Mouse (Mus musculus) C2C12 (cell line): ENCODE data around the gene Fam161b. TPM values are rescaled to one million over a fixed set of nuclear protein-coding genes. Genes with fewer than 3 reads are reported as not detected.

Experiments
- H3K27me3 ChIP-seq: one replicate; pipeline ENCODE4 v1.6.1; 2011; ENCODE audit not compliant: control insufficient read depth, insufficient read depth, insufficient read length
- H3K36me3 ChIP-seq: one replicate; pipeline ENCODE4 v1.6.1; 2011; ENCODE audit not compliant: control insufficient read depth, insufficient read depth
- H3K4me3 ChIP-seq: one replicate; pipeline ENCODE4 v1.5.1; 2011; ENCODE audit warnings: mild to moderate bottlenecking, control low read depth; ENCODE audit not compliant: poor library complexity, insufficient read depth, severe bottlenecking
- H3K79me2 ChIP-seq: one replicate; pipeline ENCODE4 v1.6.1; 2011; ENCODE audit not compliant: control insufficient read depth, insufficient read depth
- H3K79me3 ChIP-seq: one replicate; pipeline ENCODE4 v1.6.1; 2011; ENCODE audit warnings: low read depth, control low read depth
- H3ac ChIP-seq: one replicate; pipeline ENCODE3; 2011; ENCODE audit warnings: low read depth; ENCODE audit not compliant: control insufficient read depth, insufficient read length
- CEBPB ChIP-seq: IDR thresholded peaks from one replicate; pipeline ENCODE4 v1.6.1; 2011; ENCODE audit warnings: low read depth, mild to moderate bottlenecking, control low read depth, moderate library complexity
- CTCF ChIP-seq: IDR thresholded peaks from one replicate; pipeline ENCODE4 v1.5.1; 2011; ENCODE audit not compliant: control insufficient read depth, insufficient read depth, insufficient read length
- FOSL1 ChIP-seq: IDR thresholded peaks from one replicate; pipeline ENCODE4 v1.8.0; 2011; ENCODE audit warnings: mild to moderate bottlenecking, low read length; ENCODE audit not compliant: poor library complexity, insufficient read depth, severe bottlenecking
- MAX ChIP-seq: IDR thresholded peaks from one replicate; pipeline ENCODE4 v1.6.1; 2011; ENCODE audit warnings: mild to moderate bottlenecking, control low read depth
- MYOD1 ChIP-seq: IDR thresholded peaks from one replicate; pipeline ENCODE4 v1.6.1; 2011; ENCODE audit warnings: low read depth; ENCODE audit not compliant: control insufficient read depth, insufficient read length
- MYOG ChIP-seq: IDR thresholded peaks from one replicate; pipeline ENCODE4 v1.6.1; 2011; ENCODE audit not compliant: control insufficient read depth, insufficient read length; ENCODE audit errors: extremely low read depth
- USF1 ChIP-seq: IDR thresholded peaks from one replicate; pipeline ENCODE4 v1.6.1; 2011; ENCODE audit warnings: low read depth, mild to moderate bottlenecking, control low read depth, moderate library complexity
- polyA plus RNA-seq: library from polyadenylated mRNA; unstranded; fragments of >200 nt; fragmentation: generic; extraction: Trizol; gene quantifications from one replicate; pipeline ENCODE4 v1.2.1, GENCODE M21; 2012; ENCODE audit warnings: missing spikeins

The Fam161b gene
- polyA plus RNA-seq, 1 experiment = 0.50 TPM

DNA sequence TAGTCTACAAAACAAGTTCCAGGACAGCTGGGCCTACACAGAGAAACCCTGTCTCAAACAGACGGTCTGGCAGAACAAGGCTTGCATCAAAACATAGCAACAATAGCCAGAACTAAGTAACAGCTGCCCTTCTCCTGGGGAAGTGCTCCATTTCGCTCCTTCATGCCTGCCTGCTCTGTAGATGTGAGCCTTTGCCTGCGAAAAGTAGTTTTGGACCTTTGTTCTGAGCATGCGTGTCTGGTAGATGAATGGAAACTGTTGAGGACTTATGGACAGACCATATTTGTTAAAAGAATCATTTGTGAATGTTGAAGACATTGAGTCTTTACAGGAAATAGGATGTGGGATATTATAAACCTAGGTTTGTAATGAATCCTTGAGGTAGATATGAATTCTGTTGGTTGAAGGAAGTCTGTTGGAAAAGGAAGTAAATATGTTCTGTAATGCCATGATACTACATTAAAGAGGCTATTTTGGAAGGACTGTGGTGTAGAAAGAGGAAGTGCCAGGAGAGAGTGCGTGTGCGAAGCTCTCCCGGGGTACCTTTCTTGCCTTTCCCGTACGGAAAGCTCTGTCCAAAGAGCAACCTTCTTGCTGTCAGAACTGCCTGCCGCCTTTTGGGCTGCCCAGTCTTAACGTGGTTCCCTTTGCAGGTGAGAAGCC, 24.5 kb downstream of the Fam161b start:
- TF ChIP-seq CEBPB (no peak), MYOG (no peak), MAX (no peak)
- H3ac ChIP-seq = no peak overlapping the region

DNA sequence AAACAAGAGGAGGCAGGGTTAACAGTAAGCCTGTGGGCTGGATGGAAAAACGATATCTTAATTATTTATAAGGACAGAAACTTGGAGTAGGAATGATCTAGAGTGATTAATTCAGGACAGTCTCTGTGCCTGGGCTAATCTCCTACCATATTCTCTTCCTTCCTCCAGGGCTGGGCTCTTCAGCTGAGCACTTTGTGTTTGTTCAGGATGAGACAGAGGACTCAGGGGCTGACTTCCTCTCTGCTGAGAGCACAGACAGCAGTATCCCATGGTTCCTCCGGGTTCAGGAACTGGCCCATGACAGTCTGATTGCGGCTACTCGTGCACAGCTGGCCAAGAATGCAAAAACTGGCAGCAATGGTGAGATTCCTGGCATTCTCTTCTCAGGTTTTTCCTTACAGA, 34.5 kb downstream of the Fam161b start:
- peaks cover 87% of the 10 kb centered on the region for H3K36me3 ChIP-seq
- peaks cover 50% of the 10 kb centered on the region for H3K79me2 ChIP-seq
- no peak overlapping the region for H3K4me3 ChIP-seq
- peaks cover 23% of the 10 kb centered on the region for H3K79me3 ChIP-seq
- H3K27me3 ChIP-seq = no peaks in the 10 kb centered on the region
- TF ChIP-seq MYOG (no peak), USF1 (no peak), FOSL1 (no peak), CEBPB (no peak), CTCF (no peak), MYOD1 (no peak)
- H3ac ChIP-seq = no peak overlapping the region

More for the DNA sequence above, 24.5 kb downstream of the Fam161b start:
- no peaks in the 10 kb centered on the region for H3K79me2 ChIP-seq
- no peaks in the 10 kb centered on the region for H3K27me3 ChIP-seq
- no peaks in the 10 kb centered on the region for H3K79me3 ChIP-seq
- H3K4me3 ChIP-seq = no peak overlapping the region
- peaks cover 74% of the 10 kb centered on the region for H3K36me3 ChIP-seq

DNA sequence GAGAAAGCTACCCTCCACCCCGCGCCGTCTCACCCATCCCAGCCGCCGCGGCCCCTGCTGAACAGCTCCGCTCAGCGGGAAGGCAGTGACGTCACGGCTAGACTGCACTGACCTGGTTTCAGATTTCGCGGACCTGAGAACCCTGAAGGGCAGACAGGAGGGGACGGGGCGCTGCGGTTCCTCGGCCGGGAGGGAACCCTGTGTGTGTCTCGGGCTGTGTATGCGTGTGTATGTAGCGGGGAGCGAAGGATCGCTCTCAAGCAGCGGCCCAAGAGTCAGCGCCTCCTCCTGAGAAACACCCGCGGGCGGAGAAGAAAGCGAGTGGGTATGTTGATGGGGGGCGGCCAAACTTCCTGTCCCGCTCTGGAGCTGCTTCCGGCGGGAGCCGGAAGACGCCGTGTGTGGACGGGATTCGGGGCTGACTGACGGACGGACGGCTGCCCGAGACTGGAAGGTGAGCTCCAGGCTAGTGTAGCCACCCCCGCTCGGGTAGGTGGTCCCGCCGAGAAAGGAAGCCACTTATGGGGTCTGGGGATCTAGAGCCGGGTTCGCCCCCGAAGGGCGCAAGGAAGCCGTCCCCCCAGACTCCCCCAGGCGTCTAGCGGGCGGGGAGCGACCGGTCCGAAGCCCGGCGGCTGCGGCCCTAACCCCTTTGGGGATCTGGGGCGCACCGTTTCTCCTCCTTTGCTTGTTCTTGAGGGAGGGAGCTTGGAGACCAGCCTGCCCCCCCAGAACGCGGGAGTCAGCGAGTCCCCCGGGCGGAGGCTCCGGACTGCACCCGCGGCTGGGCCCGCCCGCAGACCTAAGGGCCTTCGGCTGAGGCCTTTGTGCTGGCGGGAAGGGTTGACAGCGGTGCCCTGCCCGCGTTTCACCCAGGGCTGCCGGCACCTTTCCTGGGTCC, 44.7 kb downstream of the Fam161b start, which contains the start of gene Zfp410:
TSS of gene Zfp410 (plus strand) at position 132 of the 901 bp plus-strand sequence.
- Histone ChIP-seq H3K4me3 (peak within 1 kb of the TSS; percentile 86), H3ac (peak within 1 kb of the TSS; percentile 96), H3K79me3 (peaks cover 45% of the 10 kb centered on the region), H3K27me3 (no peaks in the 10 kb centered on the region), H3K79me2 (peaks cover 50% of the 10 kb centered on the region), H3K36me3 (no peaks in the 10 kb centered on the region)
- no peak for TF ChIP-seq CTCF
- TF ChIP-seq FOSL1 = no peak
- TF ChIP-seq MAX = no peak
- TF ChIP-seq CEBPB = no peak
- no peak for TF ChIP-seq USF1
- TF ChIP-seq MYOG = no peak
- TF ChIP-seq MYOD1 = no peak

GRCm38 (mm10) chr12:84316006-84316405, 45.6 kb downstream of the Fam161b start:
- Histone ChIP-seq H3K79me3 (peaks cover 37% of the 10 kb centered on the region), H3K4me3 (peak overlapping the region; percentile 86), H3K27me3 (no peaks in the 10 kb centered on the region), H3ac (peak overlapping the region; percentile 56), H3K36me3 (no peaks in the 10 kb centered on the region), H3K79me2 (peaks cover 41% of the 10 kb centered on the region)
- TF ChIP-seq USF1 (no peak), MAX (no peak), FOSL1 (no peak), MYOD1 (no peak), CEBPB (no peak), CTCF (no peak), MYOG (no peak)

DNA sequence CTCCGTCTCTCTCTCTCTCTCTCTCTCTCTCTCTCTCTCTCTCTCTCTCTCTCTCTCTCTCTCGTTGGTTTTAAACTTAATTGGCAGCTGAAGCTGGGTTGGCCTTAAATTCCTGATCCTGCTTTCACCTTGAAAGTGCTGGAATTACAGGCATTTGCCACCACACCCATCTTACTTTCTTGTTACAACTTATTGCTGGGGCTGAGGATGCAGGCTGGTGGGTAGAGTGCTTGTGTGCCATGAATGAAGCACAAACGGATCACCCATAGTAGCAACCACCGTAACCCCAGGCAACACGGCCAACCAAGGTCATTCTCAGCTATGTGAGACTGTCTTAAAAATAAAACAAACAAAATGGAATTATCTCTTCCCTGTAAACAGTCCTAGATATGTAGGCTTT, 50.3 kb downstream of the Fam161b start:
- no peaks in the 10 kb centered on the region for H3K79me3 ChIP-seq
- H3K79me2 ChIP-seq = no peaks in the 10 kb centered on the region
- peaks cover 20% of the 10 kb centered on the region for H3K36me3 ChIP-seq
- H3ac ChIP-seq = peak overlapping the region; percentile 23
- no peak for TF ChIP-seq MAX
- H3K4me3 ChIP-seq = no peak overlapping the region
- H3K27me3 ChIP-seq = no peaks in the 10 kb centered on the region

DNA sequence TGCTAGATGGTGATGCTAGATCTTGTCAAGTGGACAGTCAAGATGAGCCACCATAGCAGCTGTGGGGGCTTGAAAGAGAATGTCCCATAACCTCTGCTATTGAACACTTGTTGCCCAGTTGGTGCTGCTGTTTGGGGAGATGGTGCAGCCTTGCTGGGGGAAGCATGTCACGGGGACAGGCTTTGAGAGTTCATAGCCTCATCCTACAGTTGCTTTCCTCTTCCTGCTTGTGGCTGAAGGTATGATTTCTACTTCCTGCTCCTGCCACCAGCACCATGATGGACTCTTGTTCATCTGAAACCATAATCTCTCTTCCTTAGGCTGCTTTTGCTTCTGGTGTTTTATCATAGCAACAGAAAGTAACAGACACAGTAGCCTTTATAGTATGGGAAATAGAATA, 57.1 kb downstream of the Fam161b start:
- H3K79me3 ChIP-seq = no peaks in the 10 kb centered on the region

More for the DNA sequence above, 57.1 kb downstream of the Fam161b start:
- no peak overlapping the region for H3ac ChIP-seq
- no peaks in the 10 kb centered on the region for H3K27me3 ChIP-seq
- H3K79me2 ChIP-seq = no peaks in the 10 kb centered on the region
- peaks cover 38% of the 10 kb centered on the region for H3K36me3 ChIP-seq
- TF ChIP-seq CEBPB (no peak), MYOG (no peak), MYOD1 (no peak)
- H3K4me3 ChIP-seq = no peak overlapping the region
